Mouse (Mus musculus): ENCODE measurements around the gene Edar.

- TF ChIP-seq POLR2A (IDR thresholded peaks at IDR 0.05; ENCODE audit: insufficient read depth, low read depth, low read length) (no peak), CTCF (IDR thresholded peaks at IDR 0.05) (no peak)
Measured at GRCm38 (mm10) chr10:58606356-58606755, 69.1 kb downstream of the Edar start.

Data from heart, adult 2 months (tissue).